Mouse (Mus musculus): ENCODE data around the gene Tpst2.

- TF ChIP-seq CTCF (IDR thresholded peaks at IDR 0.05; ENCODE audit: low read depth) (no peak), EP300 (IDR thresholded peaks at IDR 0.05; ENCODE audit: low read depth) (no peak)
Measured at GRCm38 (mm10) chr5:112236631-112237030, 39.9 kb upstream of the Tpst2 start.
